In genomic region chr5:27658569-27658968, GRCm38 (mm10) we compare ENCODE assay signal across 26 mouse cellular contexts.
A peak's percentile ranks its signal among the peaks of the same experiment; 100 is the strongest.
DNase-seq lines count a peak whose midpoint lies in the region; ATAC-seq and TF ChIP-seq lines count a peak whose summit lies in the region.
"Had no signal": no experiment of that assay in that cellular context is flagged by ENCODE, and none has a peak within 500 bp of the region (broad histone marks: within the 10 kb centered on the region; RNA-seq: fewer than 3 reads in every experiment).

No protein-coding gene starts in this region.

- no peak overlapping the region for H3K4me2 ChIP-seq in heart, embryonic 11.5 days
- H3K4me2 ChIP-seq in liver, postnatal 0 days (ENCODE audit: low read depth, low read length) = no peak overlapping the region
- peak overlapping the region; percentile 32 for H3K4me2 ChIP-seq in liver, embryonic 13.5 days
- H3K4me2 ChIP-seq in lung, postnatal 0 days (replicated peaks; ENCODE audit: low read depth, low read length) = no peak overlapping the region
- H3K4me2 ChIP-seq: hindbrain, embryonic 12.5 days; intestine, embryonic 15.5 days; midbrain, embryonic 13.5 days had no signal

- no peaks in the 10 kb centered on the region for H3K4me1 ChIP-seq in heart, embryonic 11.5 days (ENCODE audit: control insufficient read depth, insufficient read depth, low read length)
- peaks cover 9% of the 10 kb centered on the region for H3K4me1 ChIP-seq in liver, postnatal 0 days (ENCODE audit: insufficient read depth)
- peaks cover 47% of the 10 kb centered on the region for H3K4me1 ChIP-seq in liver, embryonic 13.5 days (replicated peaks)
- H3K4me1 ChIP-seq in lung, postnatal 0 days (ENCODE audit: insufficient read depth, low read depth, low read length) = no peaks in the 10 kb centered on the region
- peaks cover 14% of the 10 kb centered on the region for H3K4me1 ChIP-seq in heart, embryonic 10.5 days
- H3K4me1 ChIP-seq: hindbrain, embryonic 12.5 days; megakaryocyte, embryonic 14.5 days had no signal

- 0 out of 2 replicates have a peak, but pooled peaks have one; percentile 55 for ATAC-seq in heart, embryonic 11.5 days (replicated peaks; ENCODE audit: insufficient number of reproducible peaks, low FRiP score, low TSS enrichment)
- ATAC-seq in liver, postnatal 0 days = no peak
- ATAC-seq in liver, embryonic 13.5 days (ENCODE audit: low read depth) = peak; percentile 94
- ATAC-seq in lung, postnatal 0 days = no peak
- ATAC-seq: forebrain, embryonic 14.5 days; hindbrain, postnatal 0 days; intestine, embryonic 15.5 days; midbrain, embryonic 13.5 days; Patski had no signal

- no peaks in the 10 kb centered on the region for H3K36me3 ChIP-seq in heart, embryonic 11.5 days (ENCODE audit: control insufficient read depth, insufficient read depth, low read length)
- H3K36me3 ChIP-seq in liver, postnatal 0 days (replicated peaks; ENCODE audit: insufficient read depth, low read length) = no peaks in the 10 kb centered on the region
- no peaks in the 10 kb centered on the region for H3K36me3 ChIP-seq in liver, embryonic 13.5 days
- H3K36me3 ChIP-seq in lung, postnatal 0 days (ENCODE audit: insufficient read depth, low read length) = no peaks in the 10 kb centered on the region
- H3K36me3 ChIP-seq in heart, embryonic 10.5 days = no peaks in the 10 kb centered on the region
- H3K36me3 ChIP-seq: hindbrain, embryonic 12.5 days; intestine, embryonic 15.5 days had no signal

- H3K27ac ChIP-seq in heart, embryonic 11.5 days (ENCODE audit: low read depth, low read length) = no peak overlapping the region
- no peak overlapping the region for H3K27ac ChIP-seq in liver, postnatal 0 days (ENCODE audit: low read depth)
- H3K27ac ChIP-seq in liver, embryonic 13.5 days = peak overlapping the region; percentile 71
- no peak overlapping the region for H3K27ac ChIP-seq in lung, postnatal 0 days (ENCODE audit: low read length)
- H3K27ac ChIP-seq in heart, embryonic 10.5 days = no peak overlapping the region
- H3K27ac ChIP-seq: hindbrain, embryonic 12.5 days; hindbrain, postnatal 0 days; intestine, embryonic 15.5 days; midbrain, embryonic 13.5 days had no signal

- H3K27me3 ChIP-seq in heart, embryonic 11.5 days (ENCODE audit: control insufficient read depth, insufficient read depth, low read length) = no peaks in the 10 kb centered on the region
- no peaks in the 10 kb centered on the region for H3K27me3 ChIP-seq in liver, postnatal 0 days (ENCODE audit: insufficient read depth, low read length)
- H3K27me3 ChIP-seq in liver, embryonic 13.5 days = no peaks in the 10 kb centered on the region
- no peaks in the 10 kb centered on the region for H3K27me3 ChIP-seq in lung, postnatal 0 days (replicated peaks; ENCODE audit: insufficient read depth, low read length)
- H3K27me3 ChIP-seq in heart, embryonic 10.5 days (ENCODE audit: insufficient read depth, poor library complexity, severe bottlenecking) = no peaks in the 10 kb centered on the region
- H3K27me3 ChIP-seq: hindbrain, embryonic 12.5 days; intestine, embryonic 15.5 days; midbrain, embryonic 13.5 days; Patski had no signal

- no peak for TF ChIP-seq EP300 in liver, postnatal 0 days (IDR thresholded peaks at IDR 0.05; ENCODE audit: low read depth)
- no peak for TF ChIP-seq EP300 in lung, postnatal 0 days (IDR thresholded peaks at IDR 0.05)

- H3K9ac ChIP-seq in heart, embryonic 11.5 days (ENCODE audit: low read depth, low read length) = no peak overlapping the region
- no peak overlapping the region for H3K9ac ChIP-seq in liver, postnatal 0 days (replicated peaks)
- H3K9ac ChIP-seq in liver, embryonic 13.5 days = no peak overlapping the region
- H3K9ac ChIP-seq in lung, postnatal 0 days (replicated peaks; ENCODE audit: low read depth) = no peak overlapping the region
- H3K9ac ChIP-seq: hindbrain, embryonic 12.5 days; intestine, embryonic 15.5 days; midbrain, embryonic 13.5 days had no signal

- TF ChIP-seq CTCF in liver, postnatal 0 days (IDR thresholded peaks at IDR 0.05; ENCODE audit: low read depth) = no peak
- no peak for TF ChIP-seq CTCF in lung, postnatal 0 days (IDR thresholded peaks at IDR 0.05)

- no peaks in the 10 kb centered on the region for H3K9me3 ChIP-seq in heart, embryonic 11.5 days (replicated peaks; ENCODE audit: control insufficient read depth, low read length)
- H3K9me3 ChIP-seq in liver, postnatal 0 days (ENCODE audit: low read length) = no peaks in the 10 kb centered on the region
- no peaks in the 10 kb centered on the region for H3K9me3 ChIP-seq in liver, embryonic 13.5 days (replicated peaks)
- no peaks in the 10 kb centered on the region for H3K9me3 ChIP-seq in lung, postnatal 0 days (ENCODE audit: low read length)
- H3K9me3 ChIP-seq in heart, embryonic 10.5 days = no peaks in the 10 kb centered on the region
- H3K9me3 ChIP-seq: hindbrain, embryonic 12.5 days; intestine, embryonic 15.5 days; megakaryocyte, embryonic 14.5 days; midbrain, embryonic 13.5 days had no signal

- DNase-seq in heart, adult 11 months = no peak
- peak; percentile 68 for DNase-seq in liver
- no peak for DNase-seq in liver, postnatal 0 days
- DNase-seq in liver, embryonic 13.5 days = peak; percentile 76
- no peak for DNase-seq in adrenal gland, postnatal 14 days
- no peak for DNase-seq in lung, postnatal 0 days (ENCODE audit: low spot score)
- no peak for DNase-seq in heart, embryonic 10.5 days (ENCODE audit: low spot score)
- DNase-seq: adrenal gland, postnatal 25 days; cerebellum, adult 2 months; cerebellum, postnatal 14 days; gastrocnemius, postnatal 25 days; heart, postnatal 36 days; kidney, adult 2 months; kidney, postnatal 4 days; layer of hippocampus, adult 9-11 months; lung, postnatal 4 days; retina, postnatal 1 day; right cerebral cortex, postnatal 14 days had no signal

- no peak overlapping the region for H3K4me3 ChIP-seq in heart, embryonic 11.5 days (ENCODE audit: low read depth, low read length)
- no peak overlapping the region for H3K4me3 ChIP-seq in liver, postnatal 0 days (ENCODE audit: low read depth, low read length)
- H3K4me3 ChIP-seq in liver, embryonic 13.5 days (replicated peaks) = no peak overlapping the region
- no peak overlapping the region for H3K4me3 ChIP-seq in lung, postnatal 0 days (ENCODE audit: low read depth, low read length)
- H3K4me3 ChIP-seq in heart, embryonic 10.5 days = no peak overlapping the region
- H3K4me3 ChIP-seq: hindbrain, embryonic 12.5 days; intestine, embryonic 15.5 days; megakaryocyte, embryonic 14.5 days; midbrain, embryonic 13.5 days had no signal

Comparison
In these comparisons a context has a peak if more than half of its experiments do, and no peak if none do; other contexts are left out.
1. ATAC-seq: peak in heart, embryonic 11.5 days (single experiment) and liver, embryonic 13.5 days (single experiment); none in liver, postnatal 0 days (single experiment) and lung, postnatal 0 days (single experiment).
2. DNase-seq: peak in liver (single experiment) and liver, embryonic 13.5 days (single experiment); none in heart, adult 11 months (single experiment), liver, postnatal 0 days (single experiment), adrenal gland, postnatal 14 days (single experiment), lung, postnatal 0 days (single experiment) and heart, embryonic 10.5 days (single experiment).